Mouse (Mus musculus) ES-Bruce4 (cell line): ENCODE results near the gene Gcnt1. TPM values are rescaled to one million over a fixed set of nuclear protein-coding genes. Genes with fewer than 3 reads are reported as not detected.

Source experiments
- H3K27ac ChIP-seq: 2 replicates; pipeline ENCODE4 v1.5.1; 2012; ENCODE audit warnings: low read length, inconsistent platforms; ENCODE audit not compliant: insufficient read depth
- H3K27me3 ChIP-seq: 2 replicates; pipeline ENCODE4 v1.6.1; 2012; ENCODE audit warnings: mild to moderate bottlenecking, low read length, inconsistent platforms; ENCODE audit not compliant: control insufficient read depth, poor library complexity, insufficient read depth, severe bottlenecking
- H3K36me3 ChIP-seq: 2 replicates; pipeline ENCODE4 v1.6.1; 2012; ENCODE audit warnings: inconsistent platforms, mild to moderate bottlenecking, low read length, moderate library complexity; ENCODE audit not compliant: control insufficient read depth, poor library complexity, insufficient read depth, severe bottlenecking
- H3K4me1 ChIP-seq: one replicate; pipeline ENCODE4 v1.8.1; 2011; ENCODE audit warnings: low read length; ENCODE audit not compliant: control insufficient read depth, insufficient read depth
- H3K4me3 ChIP-seq: 2 replicates; pipeline ENCODE4 v1.5.1; 2011; ENCODE audit warnings: low read depth, mild to moderate bottlenecking, low read length
- H3K9ac ChIP-seq: 2 replicates; pipeline ENCODE4 v1.6.1; 2012; ENCODE audit warnings: low read depth, mild to moderate bottlenecking, inconsistent platforms; ENCODE audit not compliant: poor library complexity, severe bottlenecking
- H3K9me3 ChIP-seq: replicated peaks from 2 replicates; pipeline ENCODE4 v1.6.1; 2012; ENCODE audit warnings: mild to moderate bottlenecking, low read length, inconsistent platforms; ENCODE audit not compliant: control insufficient read depth, poor library complexity, insufficient read depth, severe bottlenecking
- CTCF ChIP-seq: IDR thresholded peaks from one replicate; pipeline ENCODE4 v1.8.1; 2011; ENCODE audit warnings: low read depth, low read length
- EP300 ChIP-seq: IDR thresholded peaks from 2 replicates; pipeline ENCODE4 v1.6.1; 2011; ENCODE audit warnings: low read depth, low read length; ENCODE audit not compliant: insufficient read depth
- POLR2A ChIP-seq: IDR thresholded peaks from one replicate; pipeline ENCODE4 v1.8.1; 2011; ENCODE audit warnings: low read length; ENCODE audit not compliant: insufficient read depth
- polyA plus RNA-seq: library from polyadenylated mRNA; stranded (reverse); fragments of >200 nt; gene quantifications from 2 replicates; pipeline ENCODE4 v1.2.4, GENCODE M21; 2011; ENCODE audit warnings: low read depth; ENCODE audit not compliant: missing spikeins, insufficient read depth, insufficient read length

The Gcnt1 gene
- polyA plus RNA-seq, 1 experiment = 27.3 TPM

DNA sequence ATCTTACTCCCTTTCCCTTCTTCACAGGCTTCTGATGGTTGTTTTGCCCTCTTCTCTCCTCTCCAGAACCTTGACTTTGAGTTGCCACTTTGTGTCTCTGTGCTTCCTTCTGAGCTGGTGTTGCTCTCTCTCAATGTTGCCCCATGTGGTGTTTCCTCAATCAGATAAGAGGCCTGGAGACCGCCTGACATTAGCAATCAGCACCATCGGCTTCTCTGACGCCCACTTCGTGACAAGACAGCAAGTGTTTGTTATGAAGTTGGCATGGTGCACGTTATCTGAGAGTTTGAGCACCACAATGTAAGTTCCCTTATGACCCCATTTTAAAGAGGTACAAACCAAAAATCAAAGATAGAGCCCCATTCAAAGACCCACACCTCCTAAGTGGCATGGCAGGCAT lies 76.6 kb downstream of the Gcnt1 start:
- Histone ChIP-seq H3K27ac (no peak overlapping the region), H3K9ac (no peak overlapping the region), H3K9me3 (no peaks in the 10 kb centered on the region), H3K27me3 (no peaks in the 10 kb centered on the region), H3K36me3 (no peaks in the 10 kb centered on the region), H3K4me3 (no peak overlapping the region), H3K4me1 (no peaks in the 10 kb centered on the region)
- TF ChIP-seq POLR2A = no peak
- TF ChIP-seq EP300 = no peak
- no peak for TF ChIP-seq CTCF

DNA sequence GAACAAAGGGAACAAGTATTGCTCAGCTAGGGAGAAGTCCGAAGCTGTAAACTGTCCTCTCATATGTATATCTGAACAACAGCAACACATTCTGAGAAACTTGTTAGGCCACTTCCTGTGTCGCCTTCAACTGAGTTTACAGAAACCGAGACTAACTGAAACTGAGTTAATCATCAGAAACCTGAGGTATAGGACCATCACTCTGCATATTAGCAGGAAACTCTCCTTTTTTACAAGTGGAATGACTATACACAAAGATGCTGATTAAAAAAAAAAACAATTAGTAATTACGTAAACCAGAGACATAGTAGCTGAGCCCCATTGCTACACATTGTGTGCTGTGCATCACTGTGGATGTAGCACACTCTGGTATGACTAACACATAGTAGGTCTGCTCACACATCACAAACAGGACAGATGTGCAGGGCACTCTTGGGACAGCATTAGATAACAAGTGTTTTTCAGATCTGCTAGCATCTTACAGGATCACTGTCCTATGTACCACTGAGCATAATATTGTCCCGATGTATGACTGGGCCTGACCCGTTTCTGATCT lies 77.4 kb downstream of the Gcnt1 start:
- Histone ChIP-seq H3K27ac (no peak overlapping the region), H3K36me3 (no peaks in the 10 kb centered on the region), H3K4me1 (no peaks in the 10 kb centered on the region), H3K9ac (no peak overlapping the region), H3K9me3 (no peaks in the 10 kb centered on the region), H3K27me3 (no peaks in the 10 kb centered on the region), H3K4me3 (no peak overlapping the region)
- TF ChIP-seq CTCF (no peak), EP300 (no peak), POLR2A (no peak)

DNA sequence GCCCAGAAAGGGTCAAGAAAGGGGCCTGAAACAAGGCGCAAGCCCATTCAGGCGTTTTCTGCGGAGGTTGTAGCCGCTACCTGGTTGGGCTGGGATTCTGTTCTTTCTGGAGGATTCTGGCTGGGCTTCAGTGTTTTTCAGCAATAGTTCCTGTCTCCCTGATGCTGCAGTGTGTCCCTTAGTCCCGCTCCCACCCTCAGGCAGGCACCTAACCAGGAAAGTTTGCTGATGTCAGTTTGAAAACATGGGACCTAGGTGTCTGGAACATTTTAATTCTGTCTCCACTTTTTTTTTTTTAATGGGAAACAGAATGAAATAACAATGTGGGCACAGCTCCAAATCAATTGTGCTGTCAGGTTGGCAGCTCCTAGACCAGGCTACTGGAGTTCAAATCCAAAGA lies 78.5 kb downstream of the Gcnt1 start:
- Histone ChIP-seq H3K9ac (no peak overlapping the region), H3K27me3 (no peaks in the 10 kb centered on the region), H3K4me3 (no peak overlapping the region), H3K27ac (no peak overlapping the region), H3K9me3 (no peaks in the 10 kb centered on the region), H3K4me1 (no peaks in the 10 kb centered on the region), H3K36me3 (no peaks in the 10 kb centered on the region)
- TF ChIP-seq EP300 (no peak), POLR2A (no peak)

DNA sequence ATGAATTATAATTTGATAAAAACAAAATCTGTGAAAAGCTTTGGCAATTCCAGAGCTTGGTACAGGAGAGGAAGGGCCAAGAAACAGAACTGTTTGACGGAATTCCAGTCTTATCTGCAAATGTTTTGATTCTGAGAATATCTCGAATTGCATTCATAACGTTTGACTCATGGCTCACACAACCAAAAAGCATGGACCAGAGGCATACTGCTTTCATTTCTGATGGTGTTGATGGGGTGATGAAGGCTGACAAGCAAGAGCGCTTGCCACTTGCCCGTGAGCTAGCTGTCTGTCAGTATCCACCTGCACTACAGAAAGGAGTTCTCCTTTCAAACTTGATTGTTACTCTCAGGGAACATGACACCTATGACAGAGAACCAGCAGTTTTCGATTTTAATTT lies 83.1 kb downstream of the Gcnt1 start:
- Histone ChIP-seq H3K4me1 (no peaks in the 10 kb centered on the region), H3K9ac (no peak overlapping the region), H3K4me3 (no peak overlapping the region), H3K27me3 (no peaks in the 10 kb centered on the region), H3K36me3 (no peaks in the 10 kb centered on the region), H3K27ac (no peak overlapping the region), H3K9me3 (no peaks in the 10 kb centered on the region; the same call in 1 of the 2 replicates)
- TF ChIP-seq EP300 (no peak), CTCF (no peak), POLR2A (no peak)

DNA sequence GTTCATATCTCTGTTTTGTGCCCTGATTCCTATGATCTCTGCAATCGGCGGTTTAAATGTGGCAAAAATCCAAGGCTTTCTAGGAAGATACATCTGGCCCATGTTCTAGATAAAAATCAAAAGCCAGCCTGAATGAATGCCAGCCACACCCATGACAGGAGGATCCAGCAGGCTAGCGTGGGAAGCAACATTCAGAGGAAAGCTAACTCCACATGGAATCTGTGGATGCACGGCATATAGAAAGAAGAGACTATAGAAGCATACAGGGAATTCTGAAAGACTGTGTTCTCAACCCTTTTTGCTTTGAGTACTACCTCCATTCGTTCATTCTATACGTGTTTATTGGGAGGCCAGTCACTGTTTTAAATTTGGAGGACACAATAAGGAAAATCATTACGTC lies 86.6 kb downstream of the Gcnt1 start:
- H3K9ac ChIP-seq = no peak overlapping the region
- no peaks in the 10 kb centered on the region for H3K36me3 ChIP-seq
- H3K4me1 ChIP-seq = no peaks in the 10 kb centered on the region
- TF ChIP-seq POLR2A = no peak
- TF ChIP-seq EP300 = no peak
- TF ChIP-seq CTCF = no peak
- no peak overlapping the region for H3K4me3 ChIP-seq
- H3K27me3 ChIP-seq = no peaks in the 10 kb centered on the region
- no peak overlapping the region for H3K27ac ChIP-seq
- H3K9me3 ChIP-seq = no peaks in the 10 kb centered on the region; the same call in 1 of the 2 replicates

DNA sequence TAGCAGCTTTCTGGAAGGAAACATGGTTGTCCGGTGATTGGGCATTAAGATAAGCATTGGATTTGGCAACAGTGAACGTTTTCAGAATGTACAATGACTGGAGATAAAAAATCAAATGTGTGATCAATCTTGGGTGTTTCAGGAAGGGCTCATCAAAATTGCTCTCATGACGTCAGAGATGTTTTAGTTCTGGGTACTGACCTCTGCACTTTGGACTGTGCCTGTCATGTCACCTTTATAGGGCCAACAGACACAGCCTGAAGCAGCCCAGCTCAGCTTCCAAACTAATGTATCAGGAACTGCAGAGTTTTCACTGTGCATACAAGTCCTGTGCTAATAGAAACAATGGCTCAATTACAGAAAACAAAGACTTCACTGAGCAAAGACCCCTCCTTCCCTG lies 89.3 kb downstream of the Gcnt1 start:
- Histone ChIP-seq H3K27me3 (no peaks in the 10 kb centered on the region), H3K36me3 (no peaks in the 10 kb centered on the region), H3K27ac (no peak overlapping the region), H3K4me1 (no peaks in the 10 kb centered on the region), H3K9ac (no peak overlapping the region), H3K4me3 (no peak overlapping the region), H3K9me3 (no peaks in the 10 kb centered on the region; the same call in 1 of the 2 replicates)
- TF ChIP-seq EP300 = no peak
- no peak for TF ChIP-seq POLR2A
- TF ChIP-seq CTCF = no peak
